Mouse (Mus musculus): Measurements from ENCODE around the gene Tmem88b.

GRCm38 (mm10) chr4:155746575-155747490 lies 38.8 kb downstream of the Tmem88b start:
- TF ChIP-seq CEBPB (IDR thresholded peaks at IDR 0.05; ENCODE audit: low read depth) (no peak), MAX (IDR thresholded peaks at IDR 0.05) (no peak), CTCF (IDR thresholded peaks at IDR 0.05; ENCODE audit: control insufficient read depth, insufficient read depth, insufficient read length) (no peak)
